Mouse (Mus musculus): ENCODE data around the gene Olfr148. TPM values are rescaled to one million over a fixed set of nuclear protein-coding genes. Genes with fewer than 3 reads are reported as not detected.

Olfr148 gene
- polyA plus RNA-seq, 1 experiment from 2014 or later = not detected

DNA sequence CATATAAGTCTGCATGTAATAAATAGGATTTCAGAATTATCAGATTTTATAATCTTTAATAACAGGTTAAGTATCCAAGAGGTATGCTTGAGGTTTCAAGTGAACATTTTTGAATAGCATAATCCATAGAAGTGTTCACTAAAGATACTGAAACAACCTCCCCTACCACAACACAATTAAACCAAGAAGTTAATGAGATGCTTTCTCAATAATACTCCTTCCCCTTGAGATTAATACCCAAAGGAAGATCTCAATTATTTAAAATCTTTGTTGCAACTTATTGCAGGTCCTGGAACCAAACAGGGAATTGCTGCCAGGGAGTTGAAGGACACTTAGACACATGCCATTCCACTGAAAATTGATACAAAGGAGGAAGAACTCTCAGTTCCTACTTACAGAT lies 34.3 kb downstream of the Olfr148 start, which contains the start of gene Olfr961:
Gene Olfr961 (plus strand): TSS at position 301 of the 400 bp plus-strand sequence.
- Histone ChIP-seq H3K36me3 (replicated peaks) (no peaks in the 10 kb centered on the region), H3K27ac (no peak within 1 kb of the TSS), H3K4me1 (no peaks in the 10 kb centered on the region), H3K27me3 (ENCODE audit: poor library complexity, severe bottlenecking) (no peaks in the 10 kb centered on the region), H3K9me3 (no peaks in the 10 kb centered on the region), H3K4me3 (no peak within 1 kb of the TSS)
- DNase-seq (ENCODE audit: extremely low spot score, low spot score) = no peak

DNA sequence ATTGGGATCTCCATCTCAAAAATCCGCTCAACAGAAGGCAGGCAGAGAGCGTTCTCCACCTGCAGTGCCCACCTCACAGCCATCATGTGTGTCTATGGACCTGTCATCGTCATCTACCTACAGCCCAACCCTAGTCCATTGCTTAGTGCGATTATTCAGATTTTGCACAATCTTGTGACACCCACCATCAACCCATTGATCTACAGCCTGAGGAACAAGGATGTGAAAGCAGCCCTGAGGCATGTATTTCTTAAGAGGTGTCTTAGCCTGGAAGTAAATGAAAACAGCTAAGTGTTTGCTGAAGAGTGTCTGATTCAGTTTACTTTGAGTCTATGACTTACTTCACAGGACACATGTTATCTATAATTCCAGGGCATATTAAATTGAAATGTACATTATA lies 36.9 kb downstream of the Olfr148 start:
- 93% methylated on average over 4 of the region's 4 CpGs for WGBS
- Histone ChIP-seq H3K36me3 (replicated peaks) (no peaks in the 10 kb centered on the region), H3K27ac (no peak overlapping the region), H3K4me3 (no peak overlapping the region), H3K27me3 (ENCODE audit: poor library complexity, severe bottlenecking) (no peaks in the 10 kb centered on the region), H3K9me3 (no peaks in the 10 kb centered on the region), H3K4me1 (no peaks in the 10 kb centered on the region)
- DNase-seq (ENCODE audit: extremely low spot score, low spot score) = no peak

DNA sequence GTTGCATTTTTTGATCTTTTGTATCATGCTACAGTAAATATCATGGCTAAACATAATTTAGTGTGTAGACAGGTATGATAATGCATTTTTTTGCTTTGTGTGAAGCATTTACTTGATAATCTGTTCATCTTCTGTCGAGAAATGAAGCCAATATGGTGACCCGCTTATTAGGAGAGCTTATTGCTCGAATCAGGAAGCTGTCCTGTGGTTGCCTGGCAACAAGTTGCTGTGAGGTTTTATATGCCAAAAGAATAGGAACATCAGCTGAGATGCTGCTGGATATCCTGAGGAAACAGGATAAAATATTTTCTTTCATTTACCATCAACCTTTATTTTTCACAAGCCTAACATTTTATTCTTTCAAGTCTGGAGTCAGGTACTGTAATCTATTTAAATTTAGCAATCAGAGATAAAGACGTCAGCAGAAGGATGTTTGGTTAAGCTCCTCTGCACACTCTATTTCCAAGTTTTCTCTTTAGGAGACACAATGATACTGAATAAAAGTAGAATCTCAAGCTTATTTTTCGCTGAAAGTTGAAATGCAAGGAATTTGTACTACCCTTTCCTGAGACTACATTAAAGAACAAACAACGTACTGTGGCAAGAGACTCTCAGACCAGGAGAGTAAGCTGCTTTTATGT lies 44.4 kb downstream of the Olfr148 start:
- DNase-seq (ENCODE audit: extremely low spot score, low spot score) = no peak
- no peak overlapping the region for H3K4me3 ChIP-seq
- WGBS = 85% methylated on average over 6 of the region's 6 CpGs
- no peaks in the 10 kb centered on the region for H3K36me3 ChIP-seq (replicated peaks)
- no peaks in the 10 kb centered on the region for H3K4me1 ChIP-seq
- H3K27me3 ChIP-seq (ENCODE audit: poor library complexity, severe bottlenecking) = no peaks in the 10 kb centered on the region
- no peak overlapping the region for H3K27ac ChIP-seq
- H3K9me3 ChIP-seq = no peaks in the 10 kb centered on the region

Other genes with a start within 250 kb of the Olfr148 start
- not detected in 2 replicates for gene Olfr951, start 223.2 kb upstream of the Olfr148 start, polyA plus RNA-seq (2016; fragmentation: Nextera tagmentation; extraction: Ambion mirVana)
- gene Olfr952, start 183.5 kb upstream of the Olfr148 start, polyA plus RNA-seq (2016; fragmentation: Nextera tagmentation; extraction: Ambion mirVana) = not detected in 2 replicates
- gene Olfr954, start 154.0 kb upstream of the Olfr148 start, polyA plus RNA-seq (2016; fragmentation: Nextera tagmentation; extraction: Ambion mirVana) = not detected in 2 replicates
- gene Olfr955, start 138.7 kb upstream of the Olfr148 start, polyA plus RNA-seq (2016; fragmentation: Nextera tagmentation; extraction: Ambion mirVana) = not detected in 2 replicates
- not detected in 2 replicates for gene Olfr44, start 116.7 kb upstream of the Olfr148 start, polyA plus RNA-seq (2016; fragmentation: Nextera tagmentation; extraction: Ambion mirVana)
- not detected in 2 replicates for gene Olfr957, start 94.8 kb upstream of the Olfr148 start, polyA plus RNA-seq (2016; fragmentation: Nextera tagmentation; extraction: Ambion mirVana)
- gene Olfr958, start 56.6 kb upstream of the Olfr148 start, polyA plus RNA-seq (2016; fragmentation: Nextera tagmentation; extraction: Ambion mirVana) = not detected in 2 replicates
- gene Olfr959, start 35.1 kb upstream of the Olfr148 start, polyA plus RNA-seq (2016; fragmentation: Nextera tagmentation; extraction: Ambion mirVana) = not detected in 2 replicates
- 4.0 and 4.2 TPM in 2 replicates for gene AW551984, start 6.3 kb upstream of the Olfr148 start, polyA plus RNA-seq (2016; fragmentation: Nextera tagmentation; extraction: Ambion mirVana)
- not detected in 2 replicates for gene Olfr960, start 10.7 kb downstream of the Olfr148 start, polyA plus RNA-seq (2016; fragmentation: Nextera tagmentation; extraction: Ambion mirVana)
- not detected in 2 replicates for gene Olfr961, start 34.4 kb downstream of the Olfr148 start, polyA plus RNA-seq (2016; fragmentation: Nextera tagmentation; extraction: Ambion mirVana)
- gene Olfr963, start 56.5 kb downstream of the Olfr148 start, polyA plus RNA-seq (2016; fragmentation: Nextera tagmentation; extraction: Ambion mirVana) = not detected in 2 replicates
- gene Olfr149, start 96.5 kb downstream of the Olfr148 start, polyA plus RNA-seq (2016; fragmentation: Nextera tagmentation; extraction: Ambion mirVana) = not detected in 2 replicates
- not detected in 2 replicates for gene Olfr965, start 100.7 kb downstream of the Olfr148 start, polyA plus RNA-seq (2016; fragmentation: Nextera tagmentation; extraction: Ambion mirVana)
- gene Olfr150, start 120.3 kb downstream of the Olfr148 start, polyA plus RNA-seq (2016; fragmentation: Nextera tagmentation; extraction: Ambion mirVana) = not detected in 2 replicates
- gene Olfr967, start 135.6 kb downstream of the Olfr148 start, polyA plus RNA-seq (2016; fragmentation: Nextera tagmentation; extraction: Ambion mirVana) = not detected in 2 replicates
- not detected in 2 replicates for gene Olfr968, start 172.6 kb downstream of the Olfr148 start, polyA plus RNA-seq (2016; fragmentation: Nextera tagmentation; extraction: Ambion mirVana)
- not detected in 2 replicates for gene Olfr969, start 180.3 kb downstream of the Olfr148 start, polyA plus RNA-seq (2016; fragmentation: Nextera tagmentation; extraction: Ambion mirVana)
- not detected in 2 replicates for gene Olfr970, start 198.2 kb downstream of the Olfr148 start, polyA plus RNA-seq (2016; fragmentation: Nextera tagmentation; extraction: Ambion mirVana)
- not detected in 2 replicates for gene Olfr971, start 226.2 kb downstream of the Olfr148 start, polyA plus RNA-seq (2016; fragmentation: Nextera tagmentation; extraction: Ambion mirVana)

Data from forebrain, embryonic 10.5 days (tissue).